Mouse (Mus musculus) forebrain, embryonic 11.5 days (tissue): ENCODE results near the gene Rfx8. TPM values are rescaled to one million over a fixed set of nuclear protein-coding genes. Genes with fewer than 3 reads are reported as not detected.

Experiments used
- ATAC-seq: fragments of 200-750 bp; cut with Nextera tagmentation; replicated peaks from 2 replicates; pipeline ENCODE4 v1.8.0; 2017; ENCODE audit warnings: moderate TSS enrichment; ENCODE audit not compliant: low FRiP score
- DNase-seq: peaks from one replicate; pipeline ENCODE4 v3.0.0-alpha.2; 2017; ENCODE audit warnings: low spot score
- H3K27ac ChIP-seq: fragments of 300-500 bp; sonication (generic); 2 replicates; pipeline ENCODE4 v1.5.1; 2014; ENCODE audit warnings: low read depth, low read length
- H3K27me3 ChIP-seq: fragments of 300-500 bp; sonication (generic); 2 replicates; pipeline ENCODE4 v1.6.1; 2014; ENCODE audit warnings: mild to moderate bottlenecking, low read length, mixed read lengths; ENCODE audit not compliant: control insufficient read depth, insufficient read depth
- H3K36me3 ChIP-seq: fragments of 300-500 bp; sonication (generic); 2 replicates; pipeline ENCODE4 v1.6.1; 2014; ENCODE audit warnings: mild to moderate bottlenecking, low read length, moderate library complexity, mixed read lengths; ENCODE audit not compliant: control insufficient read depth, insufficient read depth
- H3K4me1 ChIP-seq: fragments of 300-500 bp; sonication (generic); replicated peaks from 2 replicates; pipeline ENCODE4 v1.6.1; 2014; ENCODE audit warnings: low read length, mixed read lengths; ENCODE audit not compliant: control insufficient read depth, insufficient read depth
- H3K4me2 ChIP-seq: fragments of 300-500 bp; sonication (generic); 2 replicates; pipeline ENCODE4 v1.6.1; 2014; ENCODE audit warnings: low read depth, mild to moderate bottlenecking, low read length, moderate library complexity, mixed read lengths; ENCODE audit not compliant: severe bottlenecking
- H3K4me3 ChIP-seq: fragments of 300-500 bp; sonication (generic); 2 replicates; pipeline ENCODE4 v1.5.1; 2014; ENCODE audit warnings: low read depth, low read length
- H3K9ac ChIP-seq: fragments of 300-500 bp; sonication (generic); 2 replicates; pipeline ENCODE4 v1.6.1; 2014; ENCODE audit warnings: low read length
- H3K9me3 ChIP-seq: fragments of 300-500 bp; sonication (generic); 2 replicates; pipeline ENCODE4 v1.6.1; 2016; ENCODE audit warnings: low read length, mixed read lengths; ENCODE audit not compliant: control insufficient read depth
- WGBS: fragments of 180-500 bp; shearing (Covaris S2); extraction: QIAGEN DNeasy Blood & Tissue Kit; methylation state at CpG from one replicate; pipeline ENCODE4 v1.1.7; 2014; 5-methylcytosine and 5-hydroxymethylcytosine counted together
- polyA plus RNA-seq: library from polyadenylated mRNA; unstranded; fragments of >200 nt; fragmentation: Nextera tagmentation; extraction: Ambion mirVana; gene quantifications from 2 replicates; pipeline ENCODE4 v1.2.1, GENCODE M21; 2014

The Rfx8 gene
- polyA plus RNA-seq, 1 experiment from 2014 or later: 0.45 TPM

DNA sequence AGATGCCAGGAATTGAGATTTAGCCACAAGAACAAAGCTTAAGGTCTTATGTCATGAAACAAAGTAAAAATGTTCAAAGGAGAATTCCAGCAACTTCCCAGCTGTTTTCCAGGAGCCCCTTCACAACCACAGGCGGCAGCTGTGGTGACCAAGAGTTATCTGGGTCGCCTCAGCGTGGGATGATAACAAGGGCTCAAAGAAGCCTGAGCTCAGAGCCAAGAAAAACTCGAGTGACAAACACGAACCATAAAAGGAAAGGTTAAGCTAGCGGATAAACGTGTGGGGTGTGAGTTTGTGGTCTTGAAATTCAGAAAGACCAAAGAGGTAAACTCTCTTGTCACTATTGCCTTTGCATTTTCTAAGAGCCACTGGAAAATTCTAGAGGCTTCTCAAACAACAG lies 25.7 kb upstream of the Rfx8 start:
- DNase-seq (no peak), ATAC-seq (no peak)
- Histone ChIP-seq H3K36me3 (no peaks in the 10 kb centered on the region), H3K9ac (no peak overlapping the region), H3K4me3 (no peak overlapping the region), H3K4me2 (no peak overlapping the region), H3K27me3 (no peaks in the 10 kb centered on the region), H3K27ac (no peak overlapping the region), H3K4me1 (peaks cover 5% of the 10 kb centered on the region; the same call in 1 of the 2 replicates), H3K9me3 (no peaks in the 10 kb centered on the region)
- 45% methylated on average over 7 of the region's 7 CpGs for WGBS

- no peak overlapping the region for H3K9ac ChIP-seq
- no peak for DNase-seq
- WGBS: 40% methylated on average over 7 of the region's 7 CpGs
Observed at GRCm38 (mm10) chr1:39740948-39741347, 20.2 kb upstream of the Rfx8 start.

DNA sequence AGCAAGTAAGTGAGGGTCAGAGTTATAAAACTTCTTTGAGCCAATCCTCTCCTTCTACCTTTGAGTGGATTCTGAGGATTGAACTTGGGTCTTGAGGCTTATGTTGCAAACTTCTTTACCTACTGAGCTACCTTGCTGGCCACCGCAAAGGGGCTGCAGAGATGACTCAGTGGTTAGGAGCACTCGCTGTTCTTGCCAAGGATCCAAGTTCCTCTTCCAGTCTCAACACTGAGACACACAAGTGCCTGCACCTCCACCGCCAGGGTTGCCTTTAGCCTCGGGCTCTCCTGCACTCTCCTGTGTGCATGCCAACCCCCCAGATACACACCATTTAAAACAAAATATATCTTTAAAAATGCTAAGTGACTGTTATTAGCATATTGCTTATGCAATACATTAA lies 19.2 kb upstream of the Rfx8 start:
- Histone ChIP-seq H3K4me3 (no peak overlapping the region), H3K9me3 (no peaks in the 10 kb centered on the region), H3K4me1 (no peaks in the 10 kb centered on the region), H3K27me3 (no peaks in the 10 kb centered on the region; the same call in 1 of the 2 replicates), H3K27ac (no peak overlapping the region), H3K9ac (no peak overlapping the region), H3K36me3 (no peaks in the 10 kb centered on the region), H3K4me2 (no peak overlapping the region)
- no peak for ATAC-seq
- 75% methylated on average over 4 of the region's 4 CpGs for WGBS
- DNase-seq: no peak

More at GRCm38 (mm10) chr1:39740948-39741347, 20.2 kb upstream of the Rfx8 start:
- ATAC-seq: no peak
- Histone ChIP-seq H3K4me3 (no peak overlapping the region), H3K36me3 (no peaks in the 10 kb centered on the region), H3K4me1 (no peaks in the 10 kb centered on the region), H3K27me3 (no peaks in the 10 kb centered on the region; the same call in 1 of the 2 replicates), H3K27ac (no peak overlapping the region), H3K4me2 (no peak overlapping the region), H3K9me3 (no peaks in the 10 kb centered on the region)

DNA sequence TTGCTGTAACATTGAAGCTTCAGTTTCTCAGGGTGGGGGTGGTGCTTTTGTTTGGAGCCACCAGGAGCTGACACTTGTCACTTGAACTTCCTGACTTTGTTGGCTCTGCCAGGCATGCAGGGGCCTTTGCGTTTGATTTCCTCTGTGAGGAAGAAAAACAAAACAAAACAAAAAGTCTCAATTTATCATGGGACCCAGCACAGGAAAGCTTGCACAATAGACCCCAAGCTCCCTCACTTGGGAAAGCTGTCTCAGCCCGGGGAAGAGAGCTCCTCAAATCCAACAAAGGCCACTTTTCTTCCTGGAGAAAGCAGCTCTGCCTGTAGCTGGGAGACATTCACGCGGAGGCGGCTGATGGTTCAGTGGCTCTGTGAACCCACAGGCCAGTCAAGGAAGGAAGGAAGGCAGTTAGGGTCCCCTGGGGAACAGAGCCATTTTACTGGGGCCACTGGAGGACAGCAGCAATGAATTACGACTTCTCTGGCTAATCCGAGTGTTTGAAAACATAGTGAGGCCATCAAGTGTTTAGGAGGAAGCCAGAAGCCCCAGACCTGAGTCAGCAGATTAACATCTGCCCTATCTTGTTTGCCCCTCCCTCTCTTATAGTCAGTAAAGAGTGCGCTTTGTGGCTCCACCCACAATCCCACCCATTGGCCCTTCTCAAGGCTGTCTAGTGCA lies 15.3 kb upstream of the Rfx8 start:
- no peak overlapping the region for H3K27ac ChIP-seq

GRCm38 (mm10) chr1:39735493-39735892 lies 14.7 kb upstream of the Rfx8 start:
- peaks cover 9% of the 10 kb centered on the region for H3K27me3 ChIP-seq
- H3K4me1 ChIP-seq: peaks cover 6% of the 10 kb centered on the region
- WGBS: 73% methylated on average over 2 of the region's 2 CpGs
- ATAC-seq (no peak), DNase-seq (no peak)
- H3K4me2 ChIP-seq: no peak overlapping the region
- no peak overlapping the region for H3K4me3 ChIP-seq
- no peaks in the 10 kb centered on the region for H3K9me3 ChIP-seq
- H3K36me3 ChIP-seq: no peaks in the 10 kb centered on the region
- peak overlapping the region; percentile 9; the same call in 1 of the 2 replicates for H3K27ac ChIP-seq
- H3K9ac ChIP-seq: no peak overlapping the region

More for the DNA sequence above, 15.3 kb upstream of the Rfx8 start:
- no peak overlapping the region for H3K4me2 ChIP-seq
- H3K4me3 ChIP-seq: no peak overlapping the region
- H3K9me3 ChIP-seq: no peaks in the 10 kb centered on the region
- ATAC-seq (no peak), DNase-seq (no peak)
- no peak overlapping the region for H3K9ac ChIP-seq
- peaks cover 5% of the 10 kb centered on the region for H3K4me1 ChIP-seq
- peaks cover 9% of the 10 kb centered on the region for H3K27me3 ChIP-seq
- H3K36me3 ChIP-seq: no peaks in the 10 kb centered on the region
- WGBS: 39% methylated on average over 8 of the region's 8 CpGs

GRCm38 (mm10) chr1:39734881-39735280 lies 14.1 kb upstream of the Rfx8 start:
- Histone ChIP-seq H3K4me2 (no peak overlapping the region), H3K9me3 (no peaks in the 10 kb centered on the region), H3K27ac (peak overlapping the region; percentile 31; the same call in 1 of the 2 replicates), H3K4me3 (no peak overlapping the region), H3K9ac (no peak overlapping the region), H3K4me1 (peaks cover 6% of the 10 kb centered on the region), H3K27me3 (peaks cover 10% of the 10 kb centered on the region), H3K36me3 (no peaks in the 10 kb centered on the region)
- DNase-seq (no peak), ATAC-seq (no peak)
- WGBS: 90% methylated on average over 6 of the region's 6 CpGs

GRCm38 (mm10) chr1:39734311-39734710 lies 13.5 kb upstream of the Rfx8 start:
- Histone ChIP-seq H3K4me3 (no peak overlapping the region), H3K4me2 (no peak overlapping the region), H3K36me3 (no peaks in the 10 kb centered on the region), H3K9ac (no peak overlapping the region), H3K27me3 (peaks cover 13% of the 10 kb centered on the region), H3K4me1 (peaks cover 6% of the 10 kb centered on the region), H3K9me3 (no peaks in the 10 kb centered on the region), H3K27ac (no peak overlapping the region; the same call in none of the 2 replicates)
- DNase-seq (no peak), ATAC-seq (no peak)
- 89% methylated on average over 13 of the region's 13 CpGs for WGBS

DNA sequence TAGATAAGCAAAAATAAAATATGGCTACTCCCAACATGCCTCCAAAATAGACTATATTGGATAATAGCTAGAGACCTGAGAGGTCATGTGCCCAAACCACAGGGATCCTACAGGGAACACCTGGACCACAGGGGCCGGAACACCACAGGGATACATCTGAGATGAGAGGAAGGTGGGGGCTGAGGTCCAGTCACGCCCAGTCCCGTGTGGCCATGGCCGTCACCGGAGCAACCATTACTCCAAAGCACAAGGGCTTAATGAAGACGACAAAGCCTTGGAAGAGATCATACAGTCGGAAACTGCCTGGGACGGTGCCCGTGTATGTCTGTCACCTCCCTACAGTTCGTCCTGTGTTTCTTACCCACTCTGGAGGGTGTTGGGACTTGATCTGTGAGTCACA lies 13.1 kb upstream of the Rfx8 start:
- H3K4me3 ChIP-seq: no peak overlapping the region
- no peaks in the 10 kb centered on the region for H3K36me3 ChIP-seq
- no peak overlapping the region for H3K9ac ChIP-seq
- no peaks in the 10 kb centered on the region for H3K9me3 ChIP-seq
- WGBS: 93% methylated on average over 10 of the region's 10 CpGs
- no peak overlapping the region for H3K4me2 ChIP-seq
- ATAC-seq (no peak), DNase-seq (no peak)
- H3K4me1 ChIP-seq: peaks cover 6% of the 10 kb centered on the region
- no peak overlapping the region for H3K27ac ChIP-seq
- peaks cover 13% of the 10 kb centered on the region for H3K27me3 ChIP-seq

GRCm38 (mm10) chr1:39732081-39732480 lies 11.3 kb upstream of the Rfx8 start:
- Histone ChIP-seq H3K27me3 (peaks cover 13% of the 10 kb centered on the region), H3K4me1 (peaks cover 6% of the 10 kb centered on the region), H3K9ac (no peak overlapping the region), H3K27ac (no peak overlapping the region), H3K4me2 (no peak overlapping the region), H3K9me3 (no peaks in the 10 kb centered on the region), H3K4me3 (no peak overlapping the region), H3K36me3 (no peaks in the 10 kb centered on the region)
- DNase-seq: no peak
- ATAC-seq: no peak
- 75% methylated on average over 10 of the region's 10 CpGs for WGBS
